Mouse (Mus musculus) hindbrain, embryonic 11.5 days (tissue): ENCODE measurements around the gene Grb14. TPM values are rescaled to one million over a fixed set of nuclear protein-coding genes. Genes with fewer than 3 reads are reported as not detected.

Source experiments
- ATAC-seq: fragments of 200-750 bp; cut with Nextera tagmentation; 2 replicates; pipeline ENCODE4 v1.8.0; 2017; ENCODE audit warnings: mild to moderate bottlenecking, moderate TSS enrichment, moderate library complexity; ENCODE audit not compliant: low FRiP score
- DNase-seq: peaks from one replicate; pipeline ENCODE4 v3.0.0-alpha.2; 2015; ENCODE audit warnings: low spot score
- H3K27ac ChIP-seq: fragments of 300-500 bp; sonication (generic); 2 replicates; pipeline ENCODE4 v1.5.1; 2014; ENCODE audit warnings: mild to moderate bottlenecking, low read depth, low read length
- H3K27me3 ChIP-seq: fragments of 300-500 bp; sonication (generic); 2 replicates; pipeline ENCODE4 v1.6.1; 2014; ENCODE audit warnings: mild to moderate bottlenecking, low read length, moderate library complexity, mixed read lengths; ENCODE audit not compliant: control insufficient read depth, insufficient read depth
- H3K36me3 ChIP-seq: fragments of 300-500 bp; sonication (generic); 2 replicates; pipeline ENCODE4 v1.6.1; 2014; ENCODE audit warnings: mild to moderate bottlenecking, low read length, moderate library complexity, mixed read lengths; ENCODE audit not compliant: control insufficient read depth, insufficient read depth
- H3K4me1 ChIP-seq: fragments of 300-500 bp; sonication (generic); replicated peaks from 2 replicates; pipeline ENCODE4 v1.6.1; 2014; ENCODE audit warnings: low read length, mixed read lengths; ENCODE audit not compliant: control insufficient read depth, insufficient read depth
- H3K4me2 ChIP-seq: fragments of 300-500 bp; sonication (generic); replicated peaks from 2 replicates; pipeline ENCODE4 v1.6.1; 2014; ENCODE audit warnings: mild to moderate bottlenecking, low read depth, low read length
- H3K4me3 ChIP-seq: fragments of 300-500 bp; sonication (generic); 2 replicates; pipeline ENCODE4 v1.5.1; 2014; ENCODE audit warnings: low read depth, low read length
- H3K9ac ChIP-seq: fragments of 300-500 bp; sonication (generic); 2 replicates; pipeline ENCODE4 v1.6.1; 2014; ENCODE audit warnings: low read depth, low read length
- H3K9me3 ChIP-seq: fragments of 300-500 bp; sonication (generic); 2 replicates; pipeline ENCODE4 v1.6.1; 2016; ENCODE audit warnings: low read length; ENCODE audit not compliant: control insufficient read depth
- WGBS: fragments of 180-500 bp; shearing (Covaris S2); extraction: QIAGEN DNeasy Blood & Tissue Kit; methylation state at CpG from one replicate; pipeline ENCODE4 v1.1.7; 2014; 5-methylcytosine and 5-hydroxymethylcytosine counted together
- polyA plus RNA-seq: library from polyadenylated mRNA; unstranded; fragments of >200 nt; fragmentation: Nextera tagmentation; extraction: Ambion mirVana; gene quantifications from 2 replicates; pipeline ENCODE4 v1.2.1, GENCODE M21; 2014

Grb14 gene
- polyA plus RNA-seq, 1 experiment from 2014 or later, result 8.7 TPM

- Histone ChIP-seq H3K4me3 (no peak overlapping the region), H3K9ac (no peak overlapping the region), H3K9me3 (no peaks in the 10 kb centered on the region), H3K27me3 (no peaks in the 10 kb centered on the region), H3K4me2 (no peak overlapping the region), H3K4me1 (no peaks in the 10 kb centered on the region), H3K36me3 (no peaks in the 10 kb centered on the region), H3K27ac (no peak overlapping the region)
- WGBS, result 85% methylated on average over 3 of the region's 3 CpGs
- ATAC-seq (no peak), DNase-seq (no peak)
Observed at GRCm38 (mm10) chr2:65002631-65003030, 22.2 kb downstream of the Grb14 start.

DNA sequence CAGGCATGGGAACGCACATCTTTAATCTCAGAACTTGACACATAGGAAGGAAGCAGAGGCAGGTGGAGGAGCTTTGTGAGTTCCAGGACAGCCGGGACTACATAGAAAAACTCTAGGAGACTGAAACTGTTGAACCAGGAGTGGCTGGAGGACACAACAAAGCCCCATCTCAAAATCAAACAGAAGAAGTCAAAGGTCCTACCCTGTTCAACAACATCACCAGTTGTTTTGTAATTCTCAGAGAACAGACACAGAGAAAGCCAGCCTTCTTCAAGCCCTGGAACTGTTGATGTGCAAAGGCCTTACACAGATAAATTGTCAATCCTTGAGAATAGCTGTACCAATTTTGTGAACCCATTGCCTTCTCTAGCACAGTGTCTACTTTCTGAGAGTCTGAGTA, 29.7 kb downstream of the Grb14 start:
- 84% methylated on average over 2 of the region's 2 CpGs for WGBS
- H3K27me3 ChIP-seq, result no peaks in the 10 kb centered on the region
- ATAC-seq, result no peak

DNA sequence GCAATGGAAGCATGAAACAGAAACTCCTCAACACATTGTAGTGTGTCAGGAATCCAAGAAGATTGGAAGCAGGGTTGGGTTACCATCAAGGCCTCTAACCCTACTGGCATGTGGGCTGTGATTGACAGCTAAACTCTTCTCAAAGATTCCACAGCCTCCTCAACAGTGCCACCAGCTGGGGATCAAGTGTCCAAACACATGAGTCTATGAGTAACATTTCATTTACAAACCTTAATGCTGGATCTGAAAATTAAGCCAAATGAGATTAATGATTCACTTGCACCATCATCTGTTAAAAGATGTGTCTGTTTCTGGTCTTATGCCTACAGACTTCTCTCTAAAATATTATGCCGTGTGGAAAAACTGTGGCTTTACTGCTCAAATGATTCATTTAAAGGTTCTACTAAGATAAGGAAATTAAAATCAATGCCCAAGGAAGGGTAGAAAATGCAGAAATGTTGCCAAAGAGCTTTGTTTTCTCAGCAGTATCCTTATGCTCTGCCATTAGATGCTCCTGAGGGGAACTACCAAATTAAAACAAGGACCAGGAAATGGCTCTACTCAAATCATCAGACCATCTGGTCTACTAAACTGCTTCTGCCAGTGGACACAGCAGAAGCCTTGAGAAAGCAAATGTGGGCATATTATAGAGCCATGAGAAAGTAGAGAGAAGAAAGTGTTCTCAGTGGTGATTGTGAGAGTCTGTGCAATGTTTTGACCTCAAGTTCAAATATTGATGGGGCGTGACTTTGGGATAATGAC, 35.2 kb downstream of the Grb14 start:
- DNase-seq (no peak), ATAC-seq (no peak)
- 94% methylated on average over 2 of the region's 2 CpGs for WGBS

More for the DNA sequence above, 29.7 kb downstream of the Grb14 start:
- H3K4me1 ChIP-seq, result no peaks in the 10 kb centered on the region
- H3K36me3 ChIP-seq, result no peaks in the 10 kb centered on the region
- no peaks in the 10 kb centered on the region for H3K9me3 ChIP-seq
- H3K27ac ChIP-seq, result no peak overlapping the region
- no peak overlapping the region for H3K4me3 ChIP-seq
- no peak for DNase-seq
- no peak overlapping the region for H3K4me2 ChIP-seq
- H3K9ac ChIP-seq, result no peak overlapping the region

DNA sequence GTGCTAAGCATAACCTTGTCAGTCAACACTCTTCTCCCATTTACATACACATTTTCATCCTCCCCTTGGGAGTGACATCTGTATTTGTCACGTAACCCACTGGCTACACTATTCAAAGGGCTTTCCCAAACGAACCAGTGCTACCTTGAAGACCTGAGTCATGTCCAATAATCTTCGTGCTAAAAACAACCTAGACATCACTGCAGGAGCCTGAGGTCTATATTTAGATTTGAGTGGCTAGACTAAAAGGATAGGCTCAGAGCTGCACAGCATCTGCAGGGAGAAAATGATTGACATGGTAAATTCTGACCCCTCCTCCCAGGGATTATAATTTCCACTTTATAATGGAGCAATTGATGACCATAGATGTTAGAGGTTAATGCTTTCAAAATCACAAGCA, 37.0 kb downstream of the Grb14 start:
- H3K4me3 ChIP-seq, result no peak overlapping the region
- no peak overlapping the region for H3K9ac ChIP-seq
- no peaks in the 10 kb centered on the region for H3K36me3 ChIP-seq
- no peaks in the 10 kb centered on the region for H3K4me1 ChIP-seq
- H3K4me2 ChIP-seq, result no peak overlapping the region
- DNase-seq (no peak), ATAC-seq (no peak)
- H3K9me3 ChIP-seq, result no peaks in the 10 kb centered on the region
- no peaks in the 10 kb centered on the region for H3K27me3 ChIP-seq
- 83% methylated on average over 3 of the region's 3 CpGs for WGBS
- H3K27ac ChIP-seq, result no peak overlapping the region

More for the DNA sequence above, 35.2 kb downstream of the Grb14 start:
- Histone ChIP-seq H3K4me3 (no peak overlapping the region), H3K36me3 (no peaks in the 10 kb centered on the region), H3K9me3 (no peaks in the 10 kb centered on the region), H3K9ac (no peak overlapping the region), H3K27me3 (no peaks in the 10 kb centered on the region), H3K27ac (no peak overlapping the region), H3K4me1 (no peaks in the 10 kb centered on the region), H3K4me2 (no peak overlapping the region)

- no peaks in the 10 kb centered on the region for H3K9me3 ChIP-seq
- no peaks in the 10 kb centered on the region for H3K4me1 ChIP-seq
- no peaks in the 10 kb centered on the region for H3K27me3 ChIP-seq
- H3K4me2 ChIP-seq, result no peak overlapping the region
- no peak overlapping the region for H3K9ac ChIP-seq
- no peaks in the 10 kb centered on the region for H3K36me3 ChIP-seq
- 68% methylated on average over 5 of the region's 5 CpGs for WGBS
- H3K27ac ChIP-seq, result no peak overlapping the region
- DNase-seq (no peak), ATAC-seq (no peak)
- no peak overlapping the region for H3K4me3 ChIP-seq
Observed at GRCm38 (mm10) chr2:64975546-64975945, 49.2 kb downstream of the Grb14 start.

GRCm38 (mm10) chr2:64974549-64974948, 50.2 kb downstream of the Grb14 start:
- H3K9me3 ChIP-seq, result no peaks in the 10 kb centered on the region
- no peaks in the 10 kb centered on the region for H3K36me3 ChIP-seq
- no peaks in the 10 kb centered on the region for H3K27me3 ChIP-seq
- H3K27ac ChIP-seq, result no peak overlapping the region
- no peaks in the 10 kb centered on the region for H3K4me1 ChIP-seq
- no peak overlapping the region for H3K9ac ChIP-seq
- H3K4me3 ChIP-seq, result no peak overlapping the region
- H3K4me2 ChIP-seq, result no peak overlapping the region
- no peak for DNase-seq
- no peak for ATAC-seq
- 78% methylated on average over 2 of the region's 2 CpGs for WGBS

DNA sequence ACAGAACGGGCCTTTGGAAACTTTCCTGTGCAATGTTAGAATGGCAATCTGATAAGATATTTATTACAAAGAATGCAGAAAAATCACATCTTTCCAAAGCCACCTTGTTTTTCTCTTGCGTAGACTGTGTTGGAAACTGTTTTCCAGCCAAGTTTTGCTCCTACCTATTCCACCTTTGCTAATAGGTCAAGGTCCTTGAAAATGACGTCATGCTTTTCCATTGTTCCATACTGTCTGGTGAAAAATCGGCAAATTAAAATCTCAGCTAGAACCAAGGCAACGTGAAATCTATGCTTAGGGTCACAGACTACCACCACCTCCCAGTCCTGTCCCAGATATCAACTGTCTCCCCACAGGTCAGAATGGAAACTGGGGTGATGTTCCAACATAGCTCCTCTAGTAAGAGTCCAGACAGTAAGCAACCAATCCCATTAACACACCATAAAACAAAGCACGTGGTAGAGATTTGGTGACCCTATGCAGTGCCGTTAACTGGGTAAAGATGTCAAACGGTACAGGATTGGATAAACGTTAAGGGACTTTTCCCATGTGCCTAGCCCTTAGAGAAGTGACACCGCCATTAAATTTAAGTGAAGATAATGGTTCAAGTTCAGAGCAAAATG, 50.9 kb downstream of the Grb14 start:
- no peak overlapping the region for H3K9ac ChIP-seq
- H3K36me3 ChIP-seq, result no peaks in the 10 kb centered on the region
- H3K4me2 ChIP-seq, result no peak overlapping the region
- ATAC-seq (no peak), DNase-seq (no peak)
- H3K4me1 ChIP-seq, result no peaks in the 10 kb centered on the region
- H3K27ac ChIP-seq, result no peak overlapping the region
- no peaks in the 10 kb centered on the region for H3K27me3 ChIP-seq
- H3K4me3 ChIP-seq, result no peak overlapping the region
- no peaks in the 10 kb centered on the region for H3K9me3 ChIP-seq
- 88% methylated on average over 10 of the region's 10 CpGs for WGBS

- Histone ChIP-seq H3K9me3 (no peaks in the 10 kb centered on the region), H3K4me2 (no peak overlapping the region), H3K36me3 (no peaks in the 10 kb centered on the region), H3K4me3 (no peak overlapping the region), H3K27ac (no peak overlapping the region), H3K9ac (no peak overlapping the region), H3K4me1 (no peaks in the 10 kb centered on the region), H3K27me3 (no peaks in the 10 kb centered on the region)
- ATAC-seq, result no peak
- WGBS, result 56% methylated on average over 1 of the region's 1 CpGs
- no peak for DNase-seq
Observed at GRCm38 (mm10) chr2:64973125-64973524, 51.7 kb downstream of the Grb14 start.

GRCm38 (mm10) chr2:64971828-64972227, 53.0 kb downstream of the Grb14 start:
- Histone ChIP-seq H3K27me3 (no peaks in the 10 kb centered on the region), H3K4me3 (no peak overlapping the region), H3K27ac (no peak overlapping the region), H3K36me3 (no peaks in the 10 kb centered on the region), H3K4me2 (no peak overlapping the region), H3K9me3 (no peaks in the 10 kb centered on the region), H3K9ac (no peak overlapping the region), H3K4me1 (no peaks in the 10 kb centered on the region)
- WGBS, result 63% methylated on average over 5 of the region's 5 CpGs
- no peak for DNase-seq
- no peak for ATAC-seq
